In the genomic region with DNA sequence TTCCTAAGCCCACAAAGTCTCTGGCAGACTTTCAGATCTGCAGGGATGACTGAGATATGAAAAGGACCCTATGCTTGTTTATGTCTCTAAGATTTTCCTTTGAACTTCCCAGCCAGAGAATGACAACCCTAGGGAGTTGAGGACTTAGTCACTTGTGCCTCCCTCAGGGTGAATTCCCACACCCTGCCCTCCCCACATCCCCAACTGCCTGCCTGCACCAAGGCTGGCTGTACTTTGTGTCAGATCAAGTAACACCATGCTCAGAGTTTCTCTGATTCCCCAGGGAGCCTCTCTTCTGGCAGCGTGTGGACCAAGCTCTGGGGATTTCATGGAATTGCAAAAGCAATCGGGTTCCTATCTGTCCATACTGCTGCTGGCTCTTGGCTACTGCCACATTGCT, we compare ENCODE assay signal across 19 mouse cellular contexts.
A peak's percentile ranks its signal among the peaks of the same experiment; 100 is the strongest.
DNase-seq lines count a peak whose midpoint lies in the region; ATAC-seq and TF ChIP-seq lines count a peak whose summit lies in the region.
"Had no signal": no experiment of that assay in that cellular context is flagged by ENCODE, and none has a peak within 500 bp of the region (broad histone marks: within the 10 kb centered on the region; RNA-seq: fewer than 3 reads in every experiment).

No protein-coding gene starts in this region.

- TF ChIP-seq CTCF in heart, adult 2 months (IDR thresholded peaks at IDR 0.05), result no peak

- H3K4me3 ChIP-seq in heart, adult 2 months, result no peak overlapping the region
- no peak overlapping the region for H3K4me3 ChIP-seq in kidney, embryonic 14.5 days (ENCODE audit: low read length)
- H3K4me3 ChIP-seq: heart, embryonic 13.5 days; kidney, embryonic 15.5 days; limb, embryonic 10.5 days; midbrain, embryonic 12.5 days; neural tube, embryonic 13.5 days had no signal

- intact Hi-C loops in heart, adult 2 months (cut with DNase I), result no loop called here

- no peaks in the 10 kb centered on the region for H3K27me3 ChIP-seq in heart, adult 2 months (ENCODE audit: control insufficient read depth, insufficient read depth, low read length)
- H3K27me3 ChIP-seq in kidney, embryonic 14.5 days (ENCODE audit: control insufficient read depth, insufficient read depth, low read length), result no peaks in the 10 kb centered on the region
- H3K27me3 ChIP-seq: heart, embryonic 13.5 days; kidney, embryonic 15.5 days; midbrain, embryonic 12.5 days; neural tube, embryonic 13.5 days had no signal

- no peak for ATAC-seq in kidney, embryonic 14.5 days (ENCODE audit: low FRiP score, low TSS enrichment)
- ATAC-seq: liver, postnatal 0 days had no signal

- H3K36me3 ChIP-seq in heart, adult 2 months (ENCODE audit: control insufficient read depth, insufficient read depth, low read length), result no peaks in the 10 kb centered on the region
- H3K36me3 ChIP-seq in kidney, embryonic 14.5 days (ENCODE audit: control insufficient read depth, insufficient read depth, low read length), result no peaks in the 10 kb centered on the region
- H3K36me3 ChIP-seq: heart, embryonic 13.5 days; kidney, embryonic 15.5 days; limb, embryonic 10.5 days; midbrain, embryonic 12.5 days; neural tube, embryonic 13.5 days had no signal

- no peak overlapping the region for H3K4me2 ChIP-seq in kidney, embryonic 14.5 days (replicated peaks; ENCODE audit: low read depth, low read length)
- H3K4me2 ChIP-seq: heart, embryonic 13.5 days; hindbrain, embryonic 14.5 days; kidney, embryonic 15.5 days; midbrain, embryonic 12.5 days; neural tube, embryonic 13.5 days had no signal

- 11% methylated on average over 2 of the region's 2 CpGs for WGBS in heart, adult 2 months
- WGBS in kidney, embryonic 14.5 days, result 24% methylated on average over 2 of the region's 2 CpGs

- no peak for TF ChIP-seq EP300 in heart, adult 2 months (IDR thresholded peaks at IDR 0.05; ENCODE audit: insufficient read depth, low read depth, low read length)

- no peaks in the 10 kb centered on the region for H3K79me2 ChIP-seq in heart, adult 2 months (replicated peaks; ENCODE audit: control insufficient read depth, insufficient read depth, low read length)

- no peaks in the 10 kb centered on the region for H3K9me3 ChIP-seq in kidney, embryonic 14.5 days (ENCODE audit: control insufficient read depth, low read length)
- H3K9me3 ChIP-seq: heart, embryonic 13.5 days; kidney, embryonic 15.5 days; limb, embryonic 10.5 days; midbrain, embryonic 12.5 days; neural tube, embryonic 13.5 days had no signal

- no peak overlapping the region for H3K27ac ChIP-seq in heart, adult 2 months
- no peak overlapping the region for H3K27ac ChIP-seq in kidney, embryonic 14.5 days (ENCODE audit: low read depth, low read length)
- H3K27ac ChIP-seq: heart, embryonic 13.5 days; hindbrain, embryonic 14.5 days; kidney, embryonic 15.5 days; limb, embryonic 10.5 days; midbrain, embryonic 12.5 days; neural tube, embryonic 13.5 days had no signal

- no peaks in the 10 kb centered on the region for H3K4me1 ChIP-seq in heart, adult 2 months (ENCODE audit: control insufficient read depth, insufficient read depth, low read length)
- H3K4me1 ChIP-seq in kidney, embryonic 14.5 days (ENCODE audit: control insufficient read depth, insufficient read depth, low read length), result no peaks in the 10 kb centered on the region
- H3K4me1 ChIP-seq: heart, embryonic 13.5 days; kidney, embryonic 15.5 days; limb, embryonic 10.5 days; midbrain, embryonic 12.5 days; neural tube, embryonic 13.5 days had no signal

- no peak overlapping the region for H3K9ac ChIP-seq in heart, adult 2 months (ENCODE audit: low read depth, low read length)
- no peak overlapping the region for H3K9ac ChIP-seq in kidney, embryonic 14.5 days (ENCODE audit: low read depth, low read length)
- H3K9ac ChIP-seq: heart, embryonic 13.5 days; hindbrain, embryonic 14.5 days; kidney, embryonic 15.5 days; liver, postnatal 0 days; midbrain, embryonic 12.5 days; neural tube, embryonic 13.5 days had no signal

- no peak for TF ChIP-seq POLR2A in heart, adult 2 months (IDR thresholded peaks at IDR 0.05; ENCODE audit: insufficient read depth, low read depth, low read length)

- DNase-seq in embryo, embryonic 10.5 days (ENCODE audit: low spot score), result peak; percentile 3
- DNase-seq in embryo, embryonic 10 days (ENCODE audit: low spot score), result no peak
- DNase-seq in heart, adult 11 months, result peak; percentile 76
- DNase-seq in heart, adult 2 months, result no peak
- peak; percentile 37 for DNase-seq in 3T3-L1 (ENCODE audit: low read depth, low spot score)
- peak; percentile 10 for DNase-seq in brain, adult 2 months (ENCODE audit: low read depth, low spot score)
- DNase-seq in retina, postnatal 1 day, result no peak
- DNase-seq: B cell, adult 2 months; cerebellum, adult 8-10 months; kidney, postnatal 4 days; liver, postnatal 0 days; right cerebral cortex, postnatal 14 days had no signal

Comparison
In these comparisons a context has a peak if more than half of its experiments do, and no peak if none do; other contexts are left out.
1. DNase-seq: peak in embryo, embryonic 10.5 days (single experiment), heart, adult 11 months (single experiment), 3T3-L1 (single experiment) and brain, adult 2 months (single experiment); none in embryo, embryonic 10 days (single experiment), heart, adult 2 months (0 of 2) and retina, postnatal 1 day (single experiment).